Mouse (Mus musculus) midbrain, embryonic 11.5 days (tissue): ENCODE results near the gene Kmt2e. TPM values are rescaled to one million over a fixed set of nuclear protein-coding genes. Genes with fewer than 3 reads are reported as not detected.
A peak's percentile ranks its signal among the peaks of the same experiment; 100 is the strongest.

ENCODE experiments used
- ATAC-seq: fragments of 200-750 bp; cut with Nextera tagmentation; 2 replicates; pipeline ENCODE4 v1.8.0; 2017; ENCODE audit warnings: moderate TSS enrichment, moderate library complexity; ENCODE audit not compliant: low FRiP score
- DNase-seq: peaks from one replicate; pipeline ENCODE4 v3.0.0; 2015; ENCODE audit warnings: low spot score; ENCODE audit errors: missing footprints
- H3K27ac ChIP-seq: fragments of 300-500 bp; sonication (generic); 2 replicates; pipeline ENCODE4 v1.5.1; 2014; ENCODE audit warnings: low read depth, low read length
- H3K27me3 ChIP-seq: fragments of 300-500 bp; sonication (generic); 2 replicates; pipeline ENCODE4 v1.6.1; 2014; ENCODE audit warnings: mild to moderate bottlenecking, low read length, moderate library complexity, mixed read lengths; ENCODE audit not compliant: control insufficient read depth, insufficient read depth
- H3K36me3 ChIP-seq: fragments of 300-500 bp; sonication (generic); 2 replicates; pipeline ENCODE4 v1.6.1; 2014; ENCODE audit warnings: mild to moderate bottlenecking, low read length, moderate library complexity, mixed read lengths; ENCODE audit not compliant: control insufficient read depth, insufficient read depth
- H3K4me1 ChIP-seq: fragments of 300-500 bp; sonication (generic); 2 replicates; pipeline ENCODE4 v1.6.1; 2014; ENCODE audit warnings: low read length; ENCODE audit not compliant: control insufficient read depth, insufficient read depth
- H3K4me2 ChIP-seq: fragments of 300-500 bp; sonication (generic); 2 replicates; pipeline ENCODE4 v1.6.1; 2014; ENCODE audit warnings: mild to moderate bottlenecking, moderate library complexity
- H3K4me3 ChIP-seq: fragments of 300-500 bp; sonication (generic); 2 replicates; pipeline ENCODE4 v1.5.1; 2014; ENCODE audit warnings: low read depth, low read length
- H3K9ac ChIP-seq: fragments of 300-500 bp; sonication (generic); 2 replicates; pipeline ENCODE4 v1.6.1; 2014; ENCODE audit warnings: low read length
- H3K9me3 ChIP-seq: fragments of 300-500 bp; sonication (generic); 2 replicates; pipeline ENCODE4 v1.6.1; 2016; ENCODE audit warnings: low read length; ENCODE audit not compliant: control insufficient read depth
- WGBS: fragments of 180-500 bp; shearing (Covaris S2); extraction: QIAGEN DNeasy Blood & Tissue Kit; methylation state at CpG from one replicate; pipeline ENCODE4 v1.1.7; 2014; 5-methylcytosine and 5-hydroxymethylcytosine counted together
- polyA plus RNA-seq: library from polyadenylated mRNA; unstranded; fragments of >200 nt; fragmentation: Nextera tagmentation; extraction: Ambion mirVana; gene quantifications from 2 replicates; pipeline ENCODE4 v1.2.1, GENCODE M21; 2014

The Kmt2e gene
- polyA plus RNA-seq, 1 experiment from 2014 or later = 110 TPM

DNA sequence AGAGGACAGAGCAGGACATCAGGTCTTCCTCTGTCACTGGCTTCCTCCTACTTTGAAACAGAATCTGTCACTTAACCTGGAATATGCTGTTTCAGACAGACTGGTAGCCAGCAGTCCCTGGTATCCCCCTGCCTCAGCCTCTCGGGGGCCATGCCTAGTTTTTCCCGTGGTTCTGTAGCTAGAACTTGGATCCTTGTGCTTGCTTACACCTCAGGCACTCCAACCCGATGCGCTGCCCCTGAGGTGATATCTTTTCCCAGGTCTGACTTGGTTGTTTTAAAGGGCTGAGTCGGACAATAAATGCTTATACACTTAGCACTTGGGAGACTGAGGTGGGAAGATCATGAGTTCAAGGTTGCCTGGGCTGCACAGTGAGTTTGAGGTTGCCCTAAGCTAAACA is 40.4 kb upstream of the Kmt2e start:
- WGBS = 91% methylated on average over 5 of the region's 5 CpGs
- Histone ChIP-seq H3K9ac (no peak overlapping the region), H3K27me3 (no peaks in the 10 kb centered on the region), H3K9me3 (no peaks in the 10 kb centered on the region), H3K4me3 (no peak overlapping the region), H3K27ac (no peak overlapping the region), H3K36me3 (no peaks in the 10 kb centered on the region), H3K4me1 (no peaks in the 10 kb centered on the region), H3K4me2 (no peak overlapping the region)
- ATAC-seq (no peak), DNase-seq (peak; percentile 80)

DNA sequence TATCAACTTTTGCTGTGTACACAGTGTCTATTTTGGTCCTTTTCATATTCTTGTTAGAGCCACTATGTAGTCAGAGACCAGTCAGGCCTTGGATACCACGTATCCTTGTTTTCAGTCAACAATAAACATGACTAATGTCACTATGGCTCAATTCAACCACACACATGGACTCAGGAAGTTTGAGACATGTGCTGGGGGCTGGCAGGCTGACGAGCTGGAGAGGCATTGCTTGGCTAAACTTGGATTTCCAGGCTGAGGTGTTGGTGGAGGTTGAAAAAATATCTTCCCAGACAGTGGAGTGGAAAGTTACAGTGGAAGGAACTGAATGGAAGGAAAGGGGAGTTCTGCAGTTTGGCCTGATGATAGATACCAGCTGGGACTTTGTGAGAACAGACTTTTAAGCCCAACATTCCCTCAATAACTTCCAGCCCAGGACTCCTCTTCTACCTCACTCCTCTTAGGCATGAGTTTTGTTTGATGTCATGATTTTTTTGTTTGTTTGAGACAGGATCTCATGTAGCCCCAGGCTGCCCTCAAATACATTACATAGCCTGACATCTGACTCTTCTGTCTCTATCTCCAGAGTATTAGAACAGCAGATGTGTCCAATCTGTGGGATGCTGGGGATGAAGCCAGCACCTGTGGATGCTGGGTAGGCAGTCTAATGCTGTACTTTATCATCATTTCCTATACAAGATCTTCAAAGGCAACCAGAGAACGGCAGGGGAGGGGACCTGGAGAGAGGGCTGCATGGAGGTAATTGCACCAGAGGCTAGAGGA is 39.7 kb upstream of the Kmt2e start:
- Histone ChIP-seq H3K9me3 (no peaks in the 10 kb centered on the region), H3K4me2 (no peak overlapping the region), H3K9ac (no peak overlapping the region), H3K36me3 (no peaks in the 10 kb centered on the region), H3K27me3 (no peaks in the 10 kb centered on the region), H3K4me3 (no peak overlapping the region), H3K27ac (no peak overlapping the region), H3K4me1 (no peaks in the 10 kb centered on the region)
- no peak for DNase-seq
- WGBS = 86% methylated on average over 3 of the region's 3 CpGs
- ATAC-seq = no peak

DNA sequence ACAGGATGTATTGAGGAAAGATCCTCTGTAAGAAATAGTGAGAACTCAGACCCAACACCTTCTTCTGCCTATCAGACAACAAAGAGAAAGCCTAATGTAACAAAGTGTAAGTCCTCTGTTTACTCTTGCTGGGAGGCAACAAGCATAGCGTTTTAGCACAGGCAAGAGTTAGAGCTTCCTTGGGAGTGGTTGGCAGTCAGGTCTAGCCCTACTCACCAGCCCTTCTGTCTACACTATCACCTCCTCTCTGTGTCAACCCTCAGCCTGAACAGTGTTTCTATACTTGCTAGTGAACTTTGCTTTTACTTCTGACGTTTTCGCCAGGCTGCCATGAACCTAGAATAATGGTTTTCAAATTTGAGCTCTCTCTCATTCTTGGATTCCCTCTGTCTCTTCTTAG is 38.5 kb upstream of the Kmt2e start:
- DNase-seq (peak; percentile 83), ATAC-seq (no peak)
- Histone ChIP-seq H3K27me3 (no peaks in the 10 kb centered on the region), H3K27ac (no peak overlapping the region), H3K4me3 (no peak overlapping the region), H3K4me2 (no peak overlapping the region), H3K9ac (no peak overlapping the region), H3K9me3 (no peaks in the 10 kb centered on the region), H3K4me1 (no peaks in the 10 kb centered on the region), H3K36me3 (peaks cover 3% of the 10 kb centered on the region; the same call in 1 of the 2 replicates)
- 85% methylated on average over 3 of the region's 3 CpGs for WGBS

DNA sequence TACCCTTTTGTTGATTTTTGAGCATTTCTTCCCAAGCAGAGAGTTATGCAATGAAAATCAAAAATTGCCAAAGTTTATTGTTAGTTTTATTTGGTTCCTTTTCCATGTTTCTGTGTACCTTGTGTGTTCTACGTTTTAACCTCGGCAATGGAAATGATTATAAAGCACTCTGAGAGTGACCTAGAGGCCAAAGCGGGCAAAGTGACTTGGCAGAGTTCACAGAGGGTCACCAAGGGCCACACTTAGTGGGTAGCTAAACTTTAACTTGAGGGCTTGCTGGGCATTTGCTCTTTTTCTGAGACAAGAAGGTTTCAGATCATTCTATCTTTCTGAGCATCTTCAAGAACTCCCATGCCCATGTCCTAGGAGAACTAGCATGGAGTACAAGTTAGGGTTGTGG is 37.5 kb upstream of the Kmt2e start:
- Histone ChIP-seq H3K4me2 (no peak overlapping the region), H3K27me3 (no peaks in the 10 kb centered on the region), H3K4me3 (no peak overlapping the region), H3K9me3 (no peaks in the 10 kb centered on the region), H3K27ac (no peak overlapping the region), H3K4me1 (no peaks in the 10 kb centered on the region), H3K9ac (no peak overlapping the region), H3K36me3 (peaks cover 7% of the 10 kb centered on the region)
- ATAC-seq (no peak), DNase-seq (peak; percentile 75)
- 93% methylated on average over 3 of the region's 3 CpGs for WGBS

DNA sequence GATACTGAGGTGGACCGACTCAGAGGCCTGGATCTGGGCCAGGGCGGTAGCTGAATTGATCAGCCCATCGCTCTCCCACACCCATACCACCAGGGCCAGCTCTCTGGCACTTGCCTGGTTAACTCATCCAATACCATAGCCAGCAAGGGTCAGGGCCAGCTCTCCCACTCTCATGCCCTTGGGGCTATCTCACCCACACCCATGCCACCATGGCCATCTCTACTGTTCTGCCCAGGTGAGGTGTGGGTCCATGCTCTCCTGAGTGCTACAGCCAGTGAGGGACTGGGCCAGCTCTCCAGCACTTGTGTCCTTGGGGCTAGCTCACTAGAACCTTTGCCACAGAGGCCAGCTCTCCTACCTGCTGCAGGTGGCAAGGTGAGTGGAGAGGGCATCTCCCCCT is 34.1 kb upstream of the Kmt2e start:
- Histone ChIP-seq H3K4me3 (no peak overlapping the region), H3K4me2 (no peak overlapping the region), H3K9ac (no peak overlapping the region), H3K27me3 (no peaks in the 10 kb centered on the region), H3K27ac (no peak overlapping the region), H3K4me1 (no peaks in the 10 kb centered on the region), H3K36me3 (peaks cover 7% of the 10 kb centered on the region), H3K9me3 (no peaks in the 10 kb centered on the region)
- ATAC-seq (peak; percentile 33; the same call in 1 of the 2 replicates), DNase-seq (no peak)
- WGBS = 99% methylated on average over 3 of the region's 3 CpGs

DNA sequence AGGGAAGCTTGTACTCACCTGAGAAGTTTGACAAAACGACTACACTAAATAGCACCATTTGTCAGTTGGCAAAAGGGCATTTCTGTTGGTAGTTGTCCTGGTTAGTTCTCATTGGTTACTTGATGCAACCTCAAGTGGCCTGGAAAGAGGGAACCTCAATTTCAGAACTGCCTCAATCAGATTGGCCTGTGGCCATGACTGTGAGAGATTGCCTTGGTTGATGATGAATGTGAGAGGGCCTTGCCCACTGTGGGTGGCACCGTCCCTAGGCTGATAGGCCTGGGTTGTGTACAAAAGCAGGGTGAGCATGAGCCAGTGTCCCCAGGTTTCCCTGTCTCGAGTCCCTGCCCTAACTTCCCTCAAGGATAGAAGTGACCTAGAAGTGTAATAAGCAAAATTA is 33.4 kb upstream of the Kmt2e start:
- H3K4me2 ChIP-seq = no peak overlapping the region
- WGBS = over 99% methylated on average over 3 of the region's 3 CpGs

DNA sequence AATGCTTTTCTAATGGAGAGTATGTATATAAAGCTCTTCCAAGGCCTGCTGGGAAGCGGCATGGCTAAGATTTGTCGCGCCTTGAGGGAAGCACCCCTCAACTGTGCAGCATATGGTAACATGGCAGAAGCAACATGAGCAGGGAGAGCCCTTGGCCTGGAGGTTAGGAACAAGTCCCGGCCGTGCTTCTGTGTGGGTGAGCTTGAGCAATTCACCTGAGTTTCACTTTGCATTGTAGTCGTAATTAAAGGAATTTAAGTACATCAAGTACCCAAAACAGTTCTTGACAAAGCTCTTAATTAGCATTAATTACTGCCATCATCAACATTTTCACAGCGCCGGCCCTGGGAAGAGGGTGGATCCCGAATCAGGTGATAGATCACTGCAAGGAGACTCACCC is 32.9 kb upstream of the Kmt2e start:
- Histone ChIP-seq H3K27ac (no peak overlapping the region), H3K9me3 (no peaks in the 10 kb centered on the region), H3K4me3 (no peak overlapping the region), H3K4me1 (no peaks in the 10 kb centered on the region), H3K36me3 (peaks cover 7% of the 10 kb centered on the region), H3K4me2 (no peak overlapping the region), H3K9ac (no peak overlapping the region), H3K27me3 (no peaks in the 10 kb centered on the region)
- ATAC-seq = no peak
- WGBS = 85% methylated on average over 9 of the region's 9 CpGs
- DNase-seq = no peak

More for the DNA sequence above, 33.4 kb upstream of the Kmt2e start:
- Histone ChIP-seq H3K36me3 (peaks cover 7% of the 10 kb centered on the region), H3K9me3 (no peaks in the 10 kb centered on the region), H3K27ac (no peak overlapping the region), H3K27me3 (no peaks in the 10 kb centered on the region), H3K4me1 (no peaks in the 10 kb centered on the region), H3K4me3 (no peak overlapping the region), H3K9ac (no peak overlapping the region)
- DNase-seq (peak; percentile 71), ATAC-seq (no peak)

DNA sequence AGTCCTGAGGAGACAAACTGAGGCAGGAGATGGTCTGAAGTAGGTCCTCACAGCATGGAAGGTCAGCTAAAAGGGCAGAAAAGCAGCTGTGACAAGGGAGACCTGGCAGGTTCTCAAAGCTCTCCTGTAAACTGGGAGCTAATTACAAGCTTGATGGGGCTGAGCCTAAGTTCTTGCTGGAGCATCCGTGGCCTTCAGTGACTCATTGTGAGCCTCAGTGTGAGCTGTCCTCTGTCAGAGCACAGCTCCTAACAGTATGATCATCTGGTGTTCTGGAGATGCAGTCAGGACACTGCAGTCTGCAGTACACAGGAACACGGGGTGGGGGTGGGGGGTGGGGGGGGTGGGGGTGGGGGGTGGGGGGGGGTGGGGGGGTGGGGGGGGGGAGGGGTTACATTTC is 32.2 kb upstream of the Kmt2e start:
- DNase-seq (no peak), ATAC-seq (no peak)
- Histone ChIP-seq H3K4me2 (no peak overlapping the region), H3K9me3 (no peaks in the 10 kb centered on the region), H3K27me3 (no peaks in the 10 kb centered on the region), H3K36me3 (peaks cover 7% of the 10 kb centered on the region), H3K9ac (no peak overlapping the region), H3K4me1 (no peaks in the 10 kb centered on the region), H3K4me3 (no peak overlapping the region), H3K27ac (no peak overlapping the region)
- WGBS = 42% methylated on average over 2 of the region's 2 CpGs

DNA sequence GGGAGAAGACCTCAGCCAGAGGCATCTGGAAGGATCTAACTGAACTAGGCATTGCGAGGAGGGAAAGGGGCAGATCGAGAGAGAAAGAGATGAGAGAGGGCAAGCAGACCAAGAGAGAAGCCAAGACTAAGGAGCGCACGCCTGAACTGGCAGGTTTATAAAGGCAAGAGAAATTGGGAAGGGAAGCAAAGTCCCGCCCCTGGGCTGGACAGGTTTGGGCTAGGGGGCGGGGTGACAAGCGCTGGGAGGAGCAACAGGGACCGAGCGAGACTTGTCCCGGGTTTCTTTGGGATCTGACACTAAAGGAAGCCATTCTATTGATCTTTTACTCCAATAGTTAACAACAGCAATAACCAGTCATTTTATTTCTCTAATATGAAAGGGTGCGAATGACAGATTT is 31.1 kb upstream of the Kmt2e start:
- H3K27ac ChIP-seq = no peak overlapping the region
- ATAC-seq (no peak), DNase-seq (no peak)
- peaks cover 7% of the 10 kb centered on the region for H3K36me3 ChIP-seq
- no peaks in the 10 kb centered on the region for H3K4me1 ChIP-seq
- WGBS = 69% methylated on average over 11 of the region's 11 CpGs
- no peak overlapping the region for H3K4me3 ChIP-seq
- H3K27me3 ChIP-seq = no peaks in the 10 kb centered on the region
- H3K9me3 ChIP-seq = no peaks in the 10 kb centered on the region
- no peak overlapping the region for H3K4me2 ChIP-seq
- H3K9ac ChIP-seq = no peak overlapping the region
